Mouse (Mus musculus) limb, embryonic 10.5 days (tissue): ENCODE measurements at regions not wholly inside any gene's neighbourhood (a gene's known extent, or its start where the extent isn't known, plus 50 kb on each side); places are given as distances from the start of the nearest gene placed in this dataset. TPM values are rescaled to one million over a fixed set of nuclear protein-coding genes. Genes with fewer than 3 reads are reported as not detected.
A peak's percentile ranks its signal among the peaks of the same experiment; 100 is the strongest.

Experiments
- DNase-seq: peaks from one replicate; pipeline ENCODE4 v3.0.0-alpha.2; 2017; ENCODE audit warnings: low spot score
- H3K27ac ChIP-seq: fragments of 300-500 bp; sonication (generic); 2 replicates; pipeline ENCODE4 v1.5.1; 2016; ENCODE audit warnings: mild to moderate bottlenecking
- H3K27me3 ChIP-seq: fragments of 300-500 bp; sonication (generic); 2 replicates; pipeline ENCODE4 v1.6.1; 2016; ENCODE audit warnings: low read depth, mild to moderate bottlenecking; ENCODE audit not compliant: poor library complexity, severe bottlenecking
- H3K36me3 ChIP-seq: fragments of 300-500 bp; sonication (generic); 2 replicates; pipeline ENCODE4 v1.6.1; 2016; ENCODE audit warnings: mild to moderate bottlenecking, moderate library complexity
- H3K4me1 ChIP-seq: fragments of 300-500 bp; sonication (generic); 2 replicates; pipeline ENCODE4 v1.6.1; 2016
- H3K4me3 ChIP-seq: fragments of 300-500 bp; sonication (generic); 2 replicates; pipeline ENCODE4 v1.5.1; 2016; ENCODE audit warnings: mild to moderate bottlenecking, moderate library complexity
- H3K9me3 ChIP-seq: fragments of 300-500 bp; sonication (generic); replicated peaks from 2 replicates; pipeline ENCODE4 v1.6.1; 2016; ENCODE audit warnings: mild to moderate bottlenecking
- WGBS: fragments of 180-500 bp; shearing (Covaris S2); methylation state at CpG from one replicate; pipeline ENCODE4 v1.1.7; 2016; 5-methylcytosine and 5-hydroxymethylcytosine counted together
- microRNA-seq: library from miRNA; unstranded; fragments of <30 nt; microRNA quantifications from one replicate; pipeline ENCODE4, GENCODE M21; 2017

- H3K27me3 ChIP-seq = peaks cover 8% of the 10 kb centered on the region; the same call in 1 of the 2 replicates
- WGBS = 68% methylated on average over 5 of the region's 5 CpGs
- H3K4me3 ChIP-seq = no peak overlapping the region
- H3K4me1 ChIP-seq = peaks cover 56% of the 10 kb centered on the region
- no peaks in the 10 kb centered on the region for H3K9me3 ChIP-seq
- no peak for DNase-seq
- H3K36me3 ChIP-seq = no peaks in the 10 kb centered on the region; the same call in 1 of the 2 replicates
- peak overlapping the region; percentile 77 for H3K27ac ChIP-seq
Observed at GRCm38 (mm10) chr2:30670836-30671586, 76.2 kb downstream of the Cstad start.

- 0 out of 2 replicates have a peak, but pooled peaks cover 5% of the 10 kb centered on the region for H3K27me3 ChIP-seq
- peak overlapping the region; percentile 78 for H3K27ac ChIP-seq
- no peak for DNase-seq
- peaks cover 70% of the 10 kb centered on the region for H3K4me1 ChIP-seq
- no peaks in the 10 kb centered on the region for H3K36me3 ChIP-seq
- no peak overlapping the region for H3K4me3 ChIP-seq
- H3K9me3 ChIP-seq = no peaks in the 10 kb centered on the region
- 2% methylated on average over 8 of the region's 8 CpGs for WGBS
Observed at GRCm38 (mm10) chr2:30667468-30667867, 72.6 kb downstream of the Cstad start.

- Histone ChIP-seq H3K27me3 (no peaks in the 10 kb centered on the region), H3K4me3 (no peak overlapping the region), H3K9me3 (no peaks in the 10 kb centered on the region), H3K36me3 (no peaks in the 10 kb centered on the region), H3K4me1 (peaks cover 81% of the 10 kb centered on the region), H3K27ac (peak overlapping the region; percentile 95)
- WGBS = 35% methylated on average over 10 of the region's 10 CpGs
- DNase-seq = peak; percentile 55
Observed at GRCm38 (mm10) chr2:30661147-30661546, 66.3 kb downstream of the Cstad start.

- no peak overlapping the region for H3K4me3 ChIP-seq
- no peaks in the 10 kb centered on the region for H3K27me3 ChIP-seq
- 4% methylated on average over 10 of the region's 10 CpGs for WGBS
- peak overlapping the region; percentile 95 for H3K27ac ChIP-seq
- no peaks in the 10 kb centered on the region for H3K36me3 ChIP-seq
- peaks cover 87% of the 10 kb centered on the region for H3K4me1 ChIP-seq
- no peaks in the 10 kb centered on the region for H3K9me3 ChIP-seq
- peak; percentile 78 for DNase-seq
Observed at GRCm38 (mm10) chr2:30660613-30660991, 65.8 kb downstream of the Cstad start.

GRCm38 (mm10) chr2:30659836-30660612 is 65.2 kb downstream of the Cstad start:
- no peaks in the 10 kb centered on the region for H3K27me3 ChIP-seq
- H3K9me3 ChIP-seq = no peaks in the 10 kb centered on the region
- peak overlapping the region; percentile 95 for H3K27ac ChIP-seq
- DNase-seq = no peak
- WGBS = 24% methylated on average over 11 of the region's 11 CpGs
- H3K36me3 ChIP-seq = no peaks in the 10 kb centered on the region
- peaks cover 87% of the 10 kb centered on the region for H3K4me1 ChIP-seq
- 0 out of 2 replicates have a peak overlapping the region, but pooled peaks have one; percentile 53 for H3K4me3 ChIP-seq

GRCm38 (mm10) chr2:30658844-30659555 is 64.2 kb downstream of the Cstad start:
- H3K27ac ChIP-seq = peak overlapping the region; percentile 95
- H3K27me3 ChIP-seq = no peaks in the 10 kb centered on the region
- peak overlapping the region; percentile 53 for H3K4me3 ChIP-seq
- DNase-seq = peak; percentile 69
- H3K4me1 ChIP-seq = peaks cover 89% of the 10 kb centered on the region
- WGBS = 1% methylated on average over 16 of the region's 16 CpGs
- H3K9me3 ChIP-seq = no peaks in the 10 kb centered on the region
- H3K36me3 ChIP-seq = no peaks in the 10 kb centered on the region

Small RNA genes in the stretch of these regions (microRNA-seq; reads per million reads assigned to microRNA genes)
- not detected for gene Mir3089
